Mouse (Mus musculus) heart, adult 8-10 months (tissue): ENCODE data around the gene Magi2. TPM values are rescaled to one million over a fixed set of nuclear protein-coding genes. Genes with fewer than 3 reads are reported as not detected.
"Not testable (repeated sequence)": the region's sequence is repeated elsewhere in the genome, so short reads cannot be mapped to it uniquely, and the experiment has no call there.

Experiments used
- DNase-seq: peaks from one replicate; pipeline ENCODE4 v3.0.0; 2022; ENCODE audit warnings: low spot score
- total RNA-seq, 4 experiments: library from RNA; stranded (reverse); gene quantifications; 2 replicates each; pipeline ENCODE4 v1.2.4; 2022

Gene Magi2
- total RNA-seq, 4 experiments from 2014 or later = 9.1 to 11.6 (median 9.6) TPM

GRCm38 (mm10) chr5:20499031-20499600 lies 1272.3 kb downstream of the Magi2 start:
- DNase-seq = no peak

- no peak for DNase-seq
Observed at GRCm38 (mm10) chr5:20508609-20509008, 1281.8 kb downstream of the Magi2 start.

GRCm38 (mm10) chr5:20509606-20510005 lies 1282.8 kb downstream of the Magi2 start:
- no peak for DNase-seq

- no peak for DNase-seq
Observed at GRCm38 (mm10) chr5:20512377-20513126, 1285.7 kb downstream of the Magi2 start.

GRCm38 (mm10) chr5:20521639-20522038 lies 1294.8 kb downstream of the Magi2 start:
- DNase-seq = no peak

- no peak for DNase-seq
Observed at GRCm38 (mm10) chr5:20522047-20522446, 1295.2 kb downstream of the Magi2 start.

GRCm38 (mm10) chr5:20523776-20524175 lies 1296.9 kb downstream of the Magi2 start:
- DNase-seq = no peak

- DNase-seq = not testable (repeated sequence)
Observed at GRCm38 (mm10) chr5:20526588-20526987, 1299.8 kb downstream of the Magi2 start.

- DNase-seq = no peak
Observed at GRCm38 (mm10) chr5:20536544-20536943, 1309.7 kb downstream of the Magi2 start.

- DNase-seq = no peak
Observed at GRCm38 (mm10) chr5:20537369-20538022, 1310.7 kb downstream of the Magi2 start.

- no peak for DNase-seq
Observed at GRCm38 (mm10) chr5:20544374-20544773, 1317.5 kb downstream of the Magi2 start.

GRCm38 (mm10) chr5:20559378-20559777 lies 1332.5 kb downstream of the Magi2 start:
- no peak for DNase-seq

GRCm38 (mm10) chr5:20559821-20560220 lies 1333.0 kb downstream of the Magi2 start:
- DNase-seq = no peak

GRCm38 (mm10) chr5:20568421-20568820 lies 1341.6 kb downstream of the Magi2 start:
- no peak for DNase-seq

GRCm38 (mm10) chr5:20568966-20569365 lies 1342.1 kb downstream of the Magi2 start:
- DNase-seq = no peak

- DNase-seq = no peak
Observed at GRCm38 (mm10) chr5:20574816-20575215, 1348.0 kb downstream of the Magi2 start.

GRCm38 (mm10) chr5:20575798-20576197 lies 1349.0 kb downstream of the Magi2 start:
- no peak for DNase-seq

- DNase-seq = no peak
Observed at GRCm38 (mm10) chr5:20576266-20576665, 1349.4 kb downstream of the Magi2 start.

GRCm38 (mm10) chr5:20578666-20579065 lies 1351.8 kb downstream of the Magi2 start:
- no peak for DNase-seq

GRCm38 (mm10) chr5:20580619-20581018 lies 1353.8 kb downstream of the Magi2 start:
- no peak for DNase-seq

GRCm38 (mm10) chr5:20582995-20583435 lies 1356.2 kb downstream of the Magi2 start:
- DNase-seq = no peak

- no peak for DNase-seq
Observed at GRCm38 (mm10) chr5:20583639-20584038, 1356.8 kb downstream of the Magi2 start.

GRCm38 (mm10) chr5:20584769-20585168 lies 1357.9 kb downstream of the Magi2 start:
- no peak for DNase-seq
